Mouse (Mus musculus): ENCODE results near the gene Fam166b. TPM values are rescaled to one million over a fixed set of nuclear protein-coding genes. Genes with fewer than 3 reads are reported as not detected.

Gene Fam166b
- total and polyA plus RNA-seq, 2 experiments from 2014 or later: 0.96 to 1.3 TPM

- no peak overlapping the region for H3K4me3 ChIP-seq (ENCODE audit: low read depth, low read length)
- DNase-seq (no peak), ATAC-seq (no peak)
- H3K27ac ChIP-seq (ENCODE audit: low read depth, low read length): no peak overlapping the region
- H3K36me3 ChIP-seq (ENCODE audit: insufficient read depth): peaks cover 6% of the 10 kb centered on the region; the same call in 1 of the 2 replicates
- WGBS: 89% methylated on average over 10 of the region's 10 CpGs
- H3K9me3 ChIP-seq (ENCODE audit: low read length): no peaks in the 10 kb centered on the region
- H3K9ac ChIP-seq: no peak overlapping the region
- no peaks in the 10 kb centered on the region for H3K27me3 ChIP-seq (ENCODE audit: insufficient read depth, low read length)
- H3K4me2 ChIP-seq (ENCODE audit: low read depth): no peak overlapping the region
- no peak for TF ChIP-seq CTCF (IDR thresholded peaks at IDR 0.05; ENCODE audit: low read depth)
- H3K4me1 ChIP-seq (ENCODE audit: insufficient read depth): peaks cover 20% of the 10 kb centered on the region
These were observed 24.2 kb downstream of the Fam166b start for GRCm38 (mm10) chr4:43404697-43405096.

- no peak overlapping the region for H3K9ac ChIP-seq
- TF ChIP-seq CTCF (IDR thresholded peaks at IDR 0.05; ENCODE audit: low read depth): no peak
- no peak overlapping the region for H3K4me3 ChIP-seq (ENCODE audit: low read depth, low read length)
- H3K27me3 ChIP-seq (ENCODE audit: insufficient read depth, low read length): no peaks in the 10 kb centered on the region
- H3K4me1 ChIP-seq (ENCODE audit: insufficient read depth): peaks cover 7% of the 10 kb centered on the region; the same call in 1 of the 2 replicates
- H3K36me3 ChIP-seq (ENCODE audit: insufficient read depth): peaks cover 6% of the 10 kb centered on the region; the same call in 1 of the 2 replicates
- H3K4me2 ChIP-seq (ENCODE audit: low read depth): no peak overlapping the region
- WGBS: 80% methylated on average over 9 of the region's 9 CpGs
- no peak overlapping the region for H3K27ac ChIP-seq (ENCODE audit: low read depth, low read length)
- H3K9me3 ChIP-seq (ENCODE audit: low read length): no peaks in the 10 kb centered on the region
- ATAC-seq: no peak
- no peak for DNase-seq
These were observed 26.7 kb downstream of the Fam166b start for GRCm38 (mm10) chr4:43402212-43402611.

- ATAC-seq: no peak
- DNase-seq: no peak
- no peak overlapping the region for H3K9ac ChIP-seq
These were observed 27.4 kb downstream of the Fam166b start for GRCm38 (mm10) chr4:43401486-43401885.

GRCm38 (mm10) chr4:43400976-43401375 is 28.0 kb downstream of the Fam166b start:
- H3K27ac ChIP-seq (ENCODE audit: low read depth, low read length): no peak overlapping the region
- no peaks in the 10 kb centered on the region for H3K27me3 ChIP-seq (ENCODE audit: insufficient read depth, low read length)
- H3K4me1 ChIP-seq (ENCODE audit: insufficient read depth): peaks cover 4% of the 10 kb centered on the region; the same call in 1 of the 2 replicates
- no peak overlapping the region for H3K9ac ChIP-seq
- DNase-seq (no peak), ATAC-seq (no peak)
- H3K36me3 ChIP-seq (ENCODE audit: insufficient read depth): peaks cover 6% of the 10 kb centered on the region; the same call in 1 of the 2 replicates
- no peak for TF ChIP-seq CTCF (IDR thresholded peaks at IDR 0.05; ENCODE audit: low read depth)
- H3K4me3 ChIP-seq (ENCODE audit: low read depth, low read length): no peak overlapping the region
- no peaks in the 10 kb centered on the region for H3K9me3 ChIP-seq (ENCODE audit: low read length)
- H3K4me2 ChIP-seq (ENCODE audit: low read depth): no peak overlapping the region
- WGBS: 26% methylated on average over 10 of the region's 10 CpGs

More at GRCm38 (mm10) chr4:43401486-43401885, 27.4 kb downstream of the Fam166b start:
- Histone ChIP-seq H3K4me3 (ENCODE audit: low read depth, low read length) (no peak overlapping the region), H3K4me1 (ENCODE audit: insufficient read depth) (peaks cover 5% of the 10 kb centered on the region; the same call in 1 of the 2 replicates), H3K9me3 (ENCODE audit: low read length) (no peaks in the 10 kb centered on the region), H3K36me3 (ENCODE audit: insufficient read depth) (peaks cover 6% of the 10 kb centered on the region; the same call in 1 of the 2 replicates), H3K4me2 (ENCODE audit: low read depth) (no peak overlapping the region), H3K27ac (ENCODE audit: low read depth, low read length) (no peak overlapping the region), H3K27me3 (ENCODE audit: insufficient read depth, low read length) (no peaks in the 10 kb centered on the region)
- 83% methylated on average over 10 of the region's 10 CpGs for WGBS
- no peak for TF ChIP-seq CTCF (IDR thresholded peaks at IDR 0.05; ENCODE audit: low read depth)

DNA sequence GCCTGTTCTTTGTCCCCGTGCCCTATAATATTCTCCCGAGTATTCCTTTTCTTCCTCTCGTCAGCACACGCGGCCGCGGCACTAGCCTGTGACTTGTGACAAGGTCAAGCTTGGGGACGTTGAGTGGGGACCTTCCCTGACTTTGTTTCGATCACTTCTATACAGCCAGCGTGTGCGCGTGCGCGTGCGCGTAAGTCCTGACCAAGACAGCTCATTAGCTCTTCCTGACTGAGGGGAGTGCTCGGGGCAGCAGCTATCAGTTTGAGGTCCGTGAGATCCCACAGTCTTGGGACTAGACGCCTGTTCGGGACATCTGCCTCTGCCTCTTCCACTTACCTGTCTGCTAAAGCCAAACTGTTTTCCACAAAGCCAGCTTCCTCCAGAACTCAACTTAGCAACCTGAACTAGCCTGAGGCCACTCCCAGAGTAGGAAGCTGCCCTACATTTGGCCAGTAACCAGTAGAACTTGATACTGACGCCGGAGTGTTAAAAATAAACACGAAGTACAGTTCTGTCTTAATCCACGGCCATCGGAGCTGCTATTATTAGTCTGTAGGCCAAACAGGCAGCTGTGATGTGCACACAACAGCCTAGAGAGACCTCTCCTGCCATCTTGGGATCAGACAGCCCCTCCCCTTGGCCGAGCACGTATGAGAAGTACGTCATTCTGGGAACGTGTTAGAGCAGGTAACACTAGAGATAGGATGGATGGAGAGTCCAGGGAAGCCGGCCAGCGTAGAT is 29.4 kb downstream of the Fam166b start:
- DNase-seq (no peak), ATAC-seq (peak; percentile 1; the same call in 1 of the 2 replicates)
- TF ChIP-seq CTCF (IDR thresholded peaks at IDR 0.05; ENCODE audit: low read depth): no peak
- H3K9me3 ChIP-seq (ENCODE audit: low read length): no peaks in the 10 kb centered on the region
- H3K4me2 ChIP-seq (ENCODE audit: low read depth): peak overlapping the region; percentile 23
- H3K9ac ChIP-seq: no peak overlapping the region
- H3K27me3 ChIP-seq (ENCODE audit: insufficient read depth, low read length): no peaks in the 10 kb centered on the region
- H3K4me3 ChIP-seq (ENCODE audit: low read depth, low read length): no peak overlapping the region
- 79% methylated on average over 31 of the region's 31 CpGs for WGBS
- H3K4me1 ChIP-seq (ENCODE audit: insufficient read depth): no peaks in the 10 kb centered on the region
- H3K36me3 ChIP-seq (ENCODE audit: insufficient read depth): peaks cover 6% of the 10 kb centered on the region; the same call in 1 of the 2 replicates
- H3K27ac ChIP-seq (ENCODE audit: low read depth, low read length): peak overlapping the region; percentile 45; the same call in 1 of the 2 replicates

DNA sequence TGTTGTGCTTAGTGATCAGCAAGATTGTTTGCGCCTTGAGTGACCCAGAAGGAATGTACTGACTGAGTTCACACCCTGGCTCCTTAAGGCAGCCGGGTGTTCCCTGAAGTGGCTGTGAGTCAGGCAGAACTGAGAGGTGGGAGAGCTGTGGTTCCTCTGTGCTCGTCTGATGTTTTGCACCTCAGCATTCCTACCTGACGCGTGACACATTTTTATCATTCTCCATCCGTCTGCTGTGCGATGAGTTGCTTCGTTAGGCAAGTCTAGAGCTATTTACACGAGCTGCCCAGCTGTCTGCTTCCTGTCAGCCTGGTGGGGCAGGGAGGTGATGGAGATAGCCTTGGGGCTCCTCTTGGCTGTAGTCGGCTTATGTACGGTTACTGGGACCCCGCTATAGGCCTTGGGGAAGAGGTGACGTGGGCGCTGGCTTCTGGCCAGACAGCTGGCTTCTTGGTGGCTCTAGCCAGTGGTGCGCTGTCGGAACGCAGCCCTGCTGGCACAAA is 30.1 kb downstream of the Fam166b start:
- peak overlapping the region; percentile 50; the same call in 1 of the 2 replicates for H3K27ac ChIP-seq (ENCODE audit: low read depth, low read length)
- peak overlapping the region; percentile 23 for H3K4me2 ChIP-seq (ENCODE audit: low read depth)
- DNase-seq: peak; percentile 43
- 48% methylated on average over 17 of the region's 17 CpGs for WGBS
- no peaks in the 10 kb centered on the region for H3K27me3 ChIP-seq (ENCODE audit: insufficient read depth, low read length)
- H3K36me3 ChIP-seq (ENCODE audit: insufficient read depth): peaks cover 6% of the 10 kb centered on the region; the same call in 1 of the 2 replicates
- ATAC-seq: peak; percentile 57
- H3K9me3 ChIP-seq (ENCODE audit: low read length): no peaks in the 10 kb centered on the region
- no peak overlapping the region for H3K9ac ChIP-seq
- no peak overlapping the region for H3K4me3 ChIP-seq (ENCODE audit: low read depth, low read length)
- no peaks in the 10 kb centered on the region for H3K4me1 ChIP-seq (ENCODE audit: insufficient read depth)
- TF ChIP-seq CTCF (IDR thresholded peaks at IDR 0.05; ENCODE audit: low read depth): no peak

DNA sequence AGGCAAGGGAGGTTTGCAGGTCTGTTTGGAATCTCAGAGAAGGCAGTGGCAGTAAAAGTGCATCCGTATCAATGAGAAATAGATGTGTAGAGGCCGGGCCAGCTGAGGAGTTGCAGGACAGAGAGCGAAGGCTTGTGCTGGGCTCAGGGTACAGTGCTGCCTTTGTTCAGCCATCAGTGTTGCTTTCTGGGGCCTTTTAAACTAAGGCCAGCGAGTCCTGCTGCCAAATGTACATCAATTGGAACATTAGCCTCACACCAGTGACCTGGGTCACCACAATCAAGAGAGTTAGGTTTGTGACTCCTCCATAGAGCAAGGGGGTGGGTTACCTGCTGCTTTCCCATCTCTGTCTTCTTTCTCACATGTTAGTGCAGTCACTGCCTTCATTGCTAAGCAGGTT is 30.9 kb downstream of the Fam166b start:
- no peak overlapping the region for H3K4me2 ChIP-seq (ENCODE audit: low read depth)
- 57% methylated on average over 4 of the region's 4 CpGs for WGBS
- H3K4me1 ChIP-seq (ENCODE audit: insufficient read depth): no peaks in the 10 kb centered on the region
- TF ChIP-seq CTCF (IDR thresholded peaks at IDR 0.05; ENCODE audit: low read depth): no peak
- no peak overlapping the region for H3K9ac ChIP-seq
- DNase-seq (no peak), ATAC-seq (peak; percentile 55)
- peaks cover 6% of the 10 kb centered on the region; the same call in 1 of the 2 replicates for H3K36me3 ChIP-seq (ENCODE audit: insufficient read depth)
- no peaks in the 10 kb centered on the region for H3K9me3 ChIP-seq (ENCODE audit: low read length)
- no peak overlapping the region for H3K4me3 ChIP-seq (ENCODE audit: low read depth, low read length)
- H3K27ac ChIP-seq (ENCODE audit: low read depth, low read length): no peak overlapping the region
- no peaks in the 10 kb centered on the region for H3K27me3 ChIP-seq (ENCODE audit: insufficient read depth, low read length)
